Mouse (Mus musculus) embryo, embryonic 11 days (tissue): ENCODE measurements at regions not wholly inside any gene's neighbourhood (a gene's known extent, or its start where the extent isn't known, plus 50 kb on each side); places are given as distances from the start of the nearest gene placed in this dataset.

Experiments used
- DNase-seq: peaks from one replicate; pipeline ENCODE4 v3.0.0-alpha.2; 2015

- DNase-seq = no peak
Observed at GRCm38 (mm10) chr14:106669281-106669680, 563.3 kb downstream of the Trim52 start.

GRCm38 (mm10) chr14:106677970-106678369 is 572.0 kb downstream of the Trim52 start:
- DNase-seq = no peak

- no peak for DNase-seq
Observed at GRCm38 (mm10) chr14:106681193-106681592, 575.2 kb downstream of the Trim52 start.

- DNase-seq = no peak
Observed at GRCm38 (mm10) chr14:106687361-106687760, 581.4 kb downstream of the Trim52 start.

GRCm38 (mm10) chr14:106714020-106714419 is 608.0 kb downstream of the Trim52 start:
- DNase-seq = no peak

- DNase-seq = no peak
Observed at GRCm38 (mm10) chr14:106733825-106734224, 627.8 kb downstream of the Trim52 start.

GRCm38 (mm10) chr14:106740857-106741256 is 634.9 kb downstream of the Trim52 start:
- peak; percentile 3 for DNase-seq

GRCm38 (mm10) chr14:106760150-106760549 is 654.2 kb downstream of the Trim52 start:
- DNase-seq = no peak

- no peak for DNase-seq
Observed at GRCm38 (mm10) chr14:106763089-106763605, 657.1 kb downstream of the Trim52 start.

- peak; percentile 26 for DNase-seq
Observed at GRCm38 (mm10) chr14:106765884-106766467, 660.0 kb downstream of the Trim52 start.
